In the genomic region with DNA sequence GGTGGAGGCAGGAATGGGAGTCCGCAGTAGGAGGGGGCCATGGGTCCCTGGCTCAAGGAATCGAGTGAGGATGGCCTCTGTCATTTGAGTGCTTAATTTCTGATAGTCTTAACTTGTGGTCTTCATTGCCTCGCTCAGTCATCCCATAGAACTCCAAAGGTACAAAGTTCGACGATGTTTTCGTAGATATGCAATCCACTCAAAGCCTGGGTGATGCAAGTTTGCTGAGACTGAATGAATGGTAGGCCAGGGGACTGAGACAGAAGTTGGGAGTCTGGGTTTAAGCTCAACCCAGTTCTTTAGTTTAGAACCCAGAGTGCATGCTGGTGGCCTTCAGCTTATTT, we compare ENCODE assay signal across 8 mouse cellular contexts. TPM values are rescaled to one million over a fixed set of nuclear protein-coding genes. Genes with fewer than 3 reads are reported as not detected.
A peak's percentile ranks its signal among the peaks of the same experiment; 100 is the strongest.
DNase-seq lines count a peak whose midpoint lies in the region; ATAC-seq and TF ChIP-seq lines count a peak whose summit lies in the region.

A gene (minus strand): TSS at position 240 of the 344 bp plus-strand sequence.

- H3K9me3 ChIP-seq in kidney, embryonic 14.5 days (ENCODE audit: control insufficient read depth, low read length): no peaks in the 10 kb centered on the region
- no peaks in the 10 kb centered on the region for H3K9me3 ChIP-seq in forebrain, embryonic 11.5 days (ENCODE audit: control insufficient read depth, low read length)
- no peaks in the 10 kb centered on the region for H3K9me3 ChIP-seq in midbrain, postnatal 0 days (ENCODE audit: low read length)

- H3K4me3 ChIP-seq in kidney, embryonic 14.5 days (ENCODE audit: low read length): peak within 1 kb of the TSS; percentile 92
- peak within 1 kb of the TSS; percentile 93 for H3K4me3 ChIP-seq in forebrain, embryonic 11.5 days (ENCODE audit: low read depth, low read length)
- peak within 1 kb of the TSS; percentile 69 for H3K4me3 ChIP-seq in midbrain, postnatal 0 days (ENCODE audit: low read depth, low read length)

- DNase-seq in kidney, adult 11 months: no peak
- DNase-seq in adrenal gland, adult 2 months: no peak
- no peak for DNase-seq in forebrain, embryonic 11.5 days (ENCODE audit: low spot score)
- no peak for DNase-seq in layer of hippocampus, postnatal 14 days (ENCODE audit: low spot score in 2 of 2)
- DNase-seq in midbrain, postnatal 0 days (ENCODE audit: low spot score): no peak
- DNase-seq in cerebellum, adult 18-20 months: no peak
- no peak for DNase-seq in ovary, adult 18-20 months (ENCODE audit: low spot score)

- no peak for ATAC-seq in kidney, embryonic 14.5 days (ENCODE audit: low FRiP score, low TSS enrichment)
- ATAC-seq in forebrain, embryonic 11.5 days (replicated peaks; ENCODE audit: low FRiP score): no peak
- ATAC-seq in midbrain, postnatal 0 days (ENCODE audit: low FRiP score): no peak

- H3K27ac ChIP-seq in kidney, embryonic 14.5 days (ENCODE audit: low read depth, low read length): peak within 1 kb of the TSS; percentile 43; the same call in 1 of the 2 replicates
- no peak within 1 kb of the TSS for H3K27ac ChIP-seq in forebrain, embryonic 11.5 days (ENCODE audit: low read depth, low read length)
- H3K27ac ChIP-seq in midbrain, postnatal 0 days (ENCODE audit: low read depth, low read length): peak within 1 kb of the TSS; percentile 74

- peak within 1 kb of the TSS; percentile 77 for H3K4me2 ChIP-seq in kidney, embryonic 14.5 days (replicated peaks; ENCODE audit: low read depth, low read length)
- H3K4me2 ChIP-seq in forebrain, embryonic 11.5 days (ENCODE audit: low read depth, low read length, severe bottlenecking): peak within 1 kb of the TSS; percentile 96
- H3K4me2 ChIP-seq in midbrain, postnatal 0 days (ENCODE audit: low read depth, low read length, poor library complexity, severe bottlenecking): peak within 1 kb of the TSS; percentile 99

- peaks cover 8% of the 10 kb centered on the region for H3K4me1 ChIP-seq in kidney, embryonic 14.5 days (ENCODE audit: control insufficient read depth, insufficient read depth, low read length)
- H3K4me1 ChIP-seq in forebrain, embryonic 11.5 days (replicated peaks; ENCODE audit: control insufficient read depth, insufficient read depth, low read length): peaks cover 4% of the 10 kb centered on the region
- H3K4me1 ChIP-seq in midbrain, postnatal 0 days (ENCODE audit: insufficient read depth, low read length): peaks cover 12% of the 10 kb centered on the region

- WGBS in kidney, embryonic 14.5 days: 1% methylated on average over 6 of the region's 6 CpGs
- WGBS in forebrain, embryonic 11.5 days: 5% methylated on average over 6 of the region's 6 CpGs
- WGBS in midbrain, postnatal 0 days: 2% methylated on average over 6 of the region's 6 CpGs

- TF ChIP-seq CTCF in midbrain, postnatal 0 days (IDR thresholded peaks at IDR 0.05): no peak

- peaks cover 6% of the 10 kb centered on the region; the same call in 1 of the 2 replicates for H3K36me3 ChIP-seq in kidney, embryonic 14.5 days (ENCODE audit: control insufficient read depth, insufficient read depth, low read length)
- no peaks in the 10 kb centered on the region; the same call in 1 of the 2 replicates for H3K36me3 ChIP-seq in forebrain, embryonic 11.5 days (ENCODE audit: control insufficient read depth, insufficient read depth, low read length)
- peaks cover 7% of the 10 kb centered on the region; the same call in 1 of the 2 replicates for H3K36me3 ChIP-seq in midbrain, postnatal 0 days (ENCODE audit: insufficient read depth, low read length)

- H3K9ac ChIP-seq in kidney, embryonic 14.5 days (ENCODE audit: low read depth, low read length): peak within 1 kb of the TSS; percentile 86
- H3K9ac ChIP-seq in forebrain, embryonic 11.5 days (ENCODE audit: low read length): peak within 1 kb of the TSS; percentile 84
- H3K9ac ChIP-seq in midbrain, postnatal 0 days (replicated peaks; ENCODE audit: low read length, poor library complexity, severe bottlenecking): peak within 1 kb of the TSS; percentile 86

- no peaks in the 10 kb centered on the region for H3K27me3 ChIP-seq in kidney, embryonic 14.5 days (ENCODE audit: control insufficient read depth, insufficient read depth, low read length)
- no peaks in the 10 kb centered on the region for H3K27me3 ChIP-seq in forebrain, embryonic 11.5 days (ENCODE audit: control insufficient read depth, insufficient read depth, low read length)
- H3K27me3 ChIP-seq in midbrain, postnatal 0 days (ENCODE audit: insufficient read depth, low read length): no peaks in the 10 kb centered on the region

RNA-seq across cellular contexts. Expression of the gene that starts here (rescaled TPM):
- 13.4 and 19.8 TPM in 2 replicates for polyA plus RNA-seq in kidney, embryonic 14.5 days (2014; fragmentation: Nextera tagmentation; extraction: Ambion mirVana)
- 10 to 100 TPM; 16.1 to 17.3 TPM for total RNA-seq in adrenal gland, adult 2 months (2021)
- polyA plus RNA-seq in adrenal gland, adult 2 months (2012; rRNA removed): 12.5 and 13.2 TPM in 2 replicates
- 21.0 and 22.4 TPM in 2 replicates for polyA plus RNA-seq in forebrain, embryonic 11.5 days (2014; fragmentation: Nextera tagmentation; extraction: Ambion mirVana)
- total RNA-seq in layer of hippocampus, postnatal 14 days (2021): 10 to 100 TPM; 11.1 to 12.6 TPM
- 29.7 and 36.3 TPM in 2 replicates for total RNA-seq in midbrain, postnatal 0 days (2014; rRNA removed)
- polyA plus RNA-seq in midbrain, postnatal 0 days (2015; fragmentation: Nextera tagmentation; extraction: Ambion mirVana): 22.8 and 22.9 TPM in 2 replicates
